Mouse (Mus musculus): Measurements from ENCODE around the gene Pitx2. TPM values are rescaled to one million over a fixed set of nuclear protein-coding genes. Genes with fewer than 3 reads are reported as not detected.

Pitx2 gene
- polyA plus RNA-seq (2012; rRNA removed): 0.96 and 2.1 TPM in 2 replicates

DNA sequence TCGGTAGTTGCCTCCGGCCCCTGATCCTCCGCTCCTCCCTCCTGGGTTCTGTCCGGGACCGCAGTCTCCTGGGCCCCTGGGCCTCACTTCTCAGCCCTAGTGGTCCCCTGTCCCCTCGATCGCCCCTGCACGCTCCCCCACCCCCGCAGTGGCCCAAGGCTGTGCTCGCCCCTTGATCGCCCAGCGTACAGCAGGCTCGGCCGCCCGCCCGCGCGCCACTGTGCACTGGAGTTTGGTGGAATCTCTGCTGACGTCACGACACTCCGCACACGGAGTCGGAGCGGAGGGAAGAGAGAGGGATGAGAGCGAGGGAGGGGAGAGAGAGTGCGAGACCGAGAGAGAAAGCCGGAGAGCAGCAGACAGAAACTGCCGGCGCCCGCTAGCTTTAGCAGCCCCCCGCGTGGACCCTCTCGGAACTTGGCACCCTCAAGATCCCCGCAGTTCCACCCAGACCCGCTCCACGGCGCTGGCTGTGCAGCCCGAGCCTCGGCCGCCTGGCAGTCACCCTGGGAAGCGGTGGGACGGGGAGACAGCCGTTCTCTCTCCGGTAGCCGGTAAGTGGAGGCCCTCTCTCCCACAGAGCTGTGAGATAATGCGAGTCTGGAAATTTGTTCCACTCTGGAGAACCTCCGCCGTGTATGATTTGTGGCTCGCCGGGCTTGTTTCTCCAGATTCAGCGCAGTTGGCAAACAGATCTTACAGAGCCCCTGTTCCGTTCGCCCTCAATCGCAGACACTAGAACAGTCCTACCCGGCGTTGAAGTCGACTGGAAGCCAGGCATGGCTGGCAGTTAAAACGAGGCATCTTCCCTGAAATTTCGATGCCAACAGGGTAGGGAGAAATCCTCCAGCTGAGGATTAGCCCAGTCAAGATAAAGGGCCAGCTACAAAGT, at the start of gene Pitx2:
Gene Pitx2 (plus strand): TSS at position 270 of the 892 bp plus-strand sequence.
- DNase-seq: no peak

GRCm38 (mm10) chr3:129150001-129150400, 49.7 kb upstream of the Pitx2 start:
- Histone ChIP-seq H3K4me3 (replicated peaks; ENCODE audit: extremely low read depth, low read depth, low read length) (no peak overlapping the region), H3K4me1 (ENCODE audit: control insufficient read depth, insufficient read depth, low read length) (no peaks in the 10 kb centered on the region)
- WGBS: 74% methylated on average over 2 of the region's 2 CpGs
- TF ChIP-seq POLR2A (IDR thresholded peaks at IDR 0.05; ENCODE audit: borderline replicate concordance, extremely low read depth, low read depth, low read length): no peak
- TF ChIP-seq CTCF (IDR thresholded peaks at IDR 0.05; ENCODE audit: insufficient read depth, low read length): no peak
- DNase-seq: no peak

More for the DNA sequence above, at the start of gene Pitx2:
- TF ChIP-seq POLR2A (IDR thresholded peaks at IDR 0.05; ENCODE audit: borderline replicate concordance, extremely low read depth, low read depth, low read length): no peak
- TF ChIP-seq CTCF (IDR thresholded peaks at IDR 0.05; ENCODE audit: insufficient read depth, low read length): no peak
- WGBS: 2% methylated on average over 60 of the region's 60 CpGs
- H3K4me3 ChIP-seq (replicated peaks; ENCODE audit: extremely low read depth, low read depth, low read length): no peak within 1 kb of the TSS
- no peaks in the 10 kb centered on the region for H3K4me1 ChIP-seq (ENCODE audit: control insufficient read depth, insufficient read depth, low read length)

DNA sequence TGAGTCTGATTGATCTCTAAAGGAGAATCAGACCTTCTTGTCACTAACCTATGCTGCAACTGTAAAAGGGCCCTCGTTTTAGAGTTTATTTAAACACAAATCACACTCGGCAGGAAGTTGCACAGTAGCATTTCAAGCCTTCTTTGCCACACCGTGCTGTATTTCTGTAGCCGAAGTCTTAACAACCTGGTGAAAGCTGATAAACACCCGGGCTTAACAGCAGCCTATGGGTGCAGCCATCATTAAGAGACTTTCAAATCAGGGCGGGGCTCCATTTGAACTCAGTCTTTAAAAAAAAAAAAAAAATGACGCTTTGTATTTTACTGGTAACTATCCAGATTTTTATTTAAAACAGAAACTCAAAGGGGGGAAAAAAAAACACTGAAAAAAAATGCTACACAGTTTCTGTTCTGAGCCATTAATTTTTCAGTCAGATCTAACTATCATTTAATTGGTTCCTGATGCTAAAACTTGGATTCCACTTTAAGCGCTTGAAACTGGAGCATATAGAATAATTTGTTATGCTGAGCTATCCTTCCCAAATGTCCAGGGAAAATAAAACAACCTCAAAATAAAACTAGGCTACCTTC, 48.5 kb upstream of the Pitx2 start:
- WGBS: 40% methylated on average over 8 of the region's 8 CpGs
- no peak for TF ChIP-seq CTCF (IDR thresholded peaks at IDR 0.05; ENCODE audit: insufficient read depth, low read length)
- no peak for TF ChIP-seq POLR2A (IDR thresholded peaks at IDR 0.05; ENCODE audit: borderline replicate concordance, extremely low read depth, low read depth, low read length)
- Histone ChIP-seq H3K4me1 (ENCODE audit: control insufficient read depth, insufficient read depth, low read length) (no peaks in the 10 kb centered on the region), H3K4me3 (replicated peaks; ENCODE audit: extremely low read depth, low read depth, low read length) (no peak overlapping the region)
- no peak for DNase-seq

DNA sequence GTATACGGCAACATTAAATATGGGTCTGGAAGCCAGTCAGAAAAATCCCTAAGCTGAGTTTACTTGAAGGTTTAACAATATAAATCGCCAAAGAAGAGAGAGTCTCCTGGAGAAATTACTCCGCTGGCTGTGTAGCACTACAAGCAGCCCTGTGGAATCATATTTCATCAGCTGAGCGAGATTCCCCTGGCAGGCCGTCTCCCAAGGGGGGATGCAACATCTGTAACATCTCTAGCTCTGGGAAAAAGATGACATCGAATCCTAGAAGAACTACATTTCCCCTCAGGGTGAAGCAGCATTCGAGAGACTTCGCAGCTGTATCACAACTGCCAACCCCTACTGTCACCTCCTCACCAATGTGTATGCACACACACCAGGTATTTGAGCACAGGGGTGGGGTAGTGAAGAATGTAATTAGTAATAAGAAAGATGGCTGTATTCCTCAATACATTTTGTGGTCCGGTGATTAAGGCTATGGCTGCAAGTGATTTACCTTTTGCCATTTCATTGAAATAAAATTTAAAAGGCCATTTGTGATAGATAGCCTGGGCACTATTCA, 40.8 kb upstream of the Pitx2 start:
- no peak for TF ChIP-seq POLR2A (IDR thresholded peaks at IDR 0.05; ENCODE audit: borderline replicate concordance, extremely low read depth, low read depth, low read length)
- TF ChIP-seq CTCF (IDR thresholded peaks at IDR 0.05; ENCODE audit: insufficient read depth, low read length): no peak
- Histone ChIP-seq H3K4me1 (ENCODE audit: control insufficient read depth, insufficient read depth, low read length) (no peaks in the 10 kb centered on the region), H3K4me3 (replicated peaks; ENCODE audit: extremely low read depth, low read depth, low read length) (no peak overlapping the region)
- no peak for DNase-seq
- 39% methylated on average over 9 of the region's 9 CpGs for WGBS

DNA sequence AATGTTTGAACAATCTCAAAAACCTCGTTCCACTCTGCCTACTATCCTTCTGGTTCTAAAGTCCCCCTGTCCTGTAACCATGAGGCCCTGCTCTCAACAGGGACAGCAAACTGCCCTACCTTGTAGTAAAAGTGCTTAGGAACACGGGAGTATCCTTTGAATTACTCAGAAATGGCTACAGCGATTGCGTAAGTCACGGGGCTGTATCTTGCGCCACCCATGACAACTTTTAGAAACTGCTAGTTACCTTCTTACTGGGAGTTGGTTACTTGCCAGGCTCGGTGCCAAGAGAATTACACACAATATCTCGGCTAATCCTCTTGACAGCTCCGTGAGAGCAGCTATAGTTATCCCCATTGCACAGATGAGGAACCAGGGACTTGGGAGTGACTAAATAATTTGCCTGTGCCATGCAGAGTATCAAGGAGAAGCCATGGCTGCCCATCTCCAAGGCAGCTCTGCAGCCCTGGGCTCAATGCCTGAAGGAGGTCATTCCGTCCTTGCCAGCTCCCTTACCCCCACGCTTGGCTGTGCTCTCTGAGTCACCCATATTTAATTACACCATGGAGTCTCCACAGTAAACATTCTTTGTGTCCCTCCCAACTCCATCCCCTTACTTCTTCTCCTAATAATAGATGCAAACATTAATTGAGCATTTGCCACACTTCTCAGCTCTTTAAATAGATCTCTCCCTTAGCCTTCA, 38.2 kb upstream of the Pitx2 start:
- WGBS: 67% methylated on average over 11 of the region's 11 CpGs
- Histone ChIP-seq H3K4me3 (replicated peaks; ENCODE audit: extremely low read depth, low read depth, low read length) (no peak overlapping the region), H3K4me1 (ENCODE audit: control insufficient read depth, insufficient read depth, low read length) (no peaks in the 10 kb centered on the region)
- TF ChIP-seq POLR2A (IDR thresholded peaks at IDR 0.05; ENCODE audit: borderline replicate concordance, extremely low read depth, low read depth, low read length) (no peak), CTCF (IDR thresholded peaks at IDR 0.05; ENCODE audit: insufficient read depth, low read length) (no peak)
- no peak for DNase-seq

DNA sequence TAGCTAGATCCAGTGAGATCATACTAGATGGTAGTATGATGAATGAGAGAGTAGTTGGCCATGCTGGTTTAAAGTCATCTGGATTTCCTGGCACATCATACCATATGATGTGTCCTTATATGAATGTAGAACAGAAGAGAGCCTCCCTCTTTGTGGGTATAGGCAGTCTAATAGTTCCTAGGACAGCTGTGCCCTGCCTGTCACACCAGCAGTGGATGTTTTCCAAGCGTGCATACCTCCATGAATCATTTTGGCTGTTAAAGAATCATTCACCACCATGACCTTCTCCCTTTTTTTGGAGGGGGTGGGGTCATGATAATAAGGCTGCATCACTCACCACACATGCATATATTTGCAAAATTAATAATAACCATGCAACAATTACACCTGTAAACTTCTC, 35.4 kb upstream of the Pitx2 start:
- DNase-seq: no peak
- Histone ChIP-seq H3K4me3 (replicated peaks; ENCODE audit: extremely low read depth, low read depth, low read length) (no peak overlapping the region), H3K4me1 (ENCODE audit: control insufficient read depth, insufficient read depth, low read length) (no peaks in the 10 kb centered on the region)
- WGBS: 77% methylated on average over 1 of the region's 1 CpGs
- TF ChIP-seq CTCF (IDR thresholded peaks at IDR 0.05; ENCODE audit: insufficient read depth, low read length) (no peak), POLR2A (IDR thresholded peaks at IDR 0.05; ENCODE audit: borderline replicate concordance, extremely low read depth, low read depth, low read length) (no peak)

DNA sequence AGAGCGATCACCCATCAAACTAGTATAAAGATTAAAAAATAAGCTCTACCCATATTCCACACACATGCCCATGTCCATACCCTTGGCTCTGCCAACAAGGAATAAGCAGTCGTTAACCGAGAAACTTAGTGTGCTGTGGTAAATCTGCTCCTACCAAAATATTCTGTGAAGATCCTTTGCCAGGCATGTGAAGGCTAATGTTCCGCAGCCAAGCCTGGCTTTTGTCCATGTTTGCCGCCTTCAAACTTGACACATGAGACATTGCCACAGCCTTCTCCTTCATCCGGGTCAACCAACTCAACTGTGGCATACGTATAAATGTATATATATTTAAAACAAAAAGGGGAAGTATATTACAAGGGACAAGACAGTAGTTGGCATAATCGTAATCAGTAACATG, 34.0 kb upstream of the Pitx2 start:
- TF ChIP-seq POLR2A (IDR thresholded peaks at IDR 0.05; ENCODE audit: borderline replicate concordance, extremely low read depth, low read depth, low read length) (no peak), CTCF (IDR thresholded peaks at IDR 0.05; ENCODE audit: insufficient read depth, low read length) (no peak)
- Histone ChIP-seq H3K4me3 (replicated peaks; ENCODE audit: extremely low read depth, low read depth, low read length) (no peak overlapping the region), H3K4me1 (ENCODE audit: control insufficient read depth, insufficient read depth, low read length) (no peaks in the 10 kb centered on the region)
- WGBS: 76% methylated on average over 8 of the region's 8 CpGs
- DNase-seq: no peak

- TF ChIP-seq POLR2A (IDR thresholded peaks at IDR 0.05; ENCODE audit: borderline replicate concordance, extremely low read depth, low read depth, low read length): no peak
- Histone ChIP-seq H3K4me3 (replicated peaks; ENCODE audit: extremely low read depth, low read depth, low read length) (no peak overlapping the region), H3K4me1 (ENCODE audit: control insufficient read depth, insufficient read depth, low read length) (no peaks in the 10 kb centered on the region)
- WGBS: 12% methylated on average over 6 of the region's 6 CpGs
- DNase-seq: no peak
These were observed 33.0 kb upstream of the Pitx2 start for GRCm38 (mm10) chr3:129166684-129167083.

GRCm38 (mm10) chr3:129170416-129170815, 29.3 kb upstream of the Pitx2 start:
- Histone ChIP-seq H3K4me3 (replicated peaks; ENCODE audit: extremely low read depth, low read depth, low read length) (no peak overlapping the region), H3K4me1 (ENCODE audit: control insufficient read depth, insufficient read depth, low read length) (no peaks in the 10 kb centered on the region)
- WGBS: 72% methylated on average over 7 of the region's 7 CpGs
- DNase-seq: no peak
- TF ChIP-seq POLR2A (IDR thresholded peaks at IDR 0.05; ENCODE audit: borderline replicate concordance, extremely low read depth, low read depth, low read length) (no peak), CTCF (IDR thresholded peaks at IDR 0.05; ENCODE audit: insufficient read depth, low read length) (no peak)

All from lung, adult 2 months (tissue).